Mouse (Mus musculus) spleen, embryonic (tissue): Measurements from ENCODE around the gene Cpox.

ENCODE experiments used
- CTCF ChIA-PET: fragments of 350-600 bp; sonication (Branson Sonifier 250); formaldehyde crosslinking; loops from one replicate; lab custom pipeline; 2022; lab: Charles Lee

The Cpox gene

DNA sequence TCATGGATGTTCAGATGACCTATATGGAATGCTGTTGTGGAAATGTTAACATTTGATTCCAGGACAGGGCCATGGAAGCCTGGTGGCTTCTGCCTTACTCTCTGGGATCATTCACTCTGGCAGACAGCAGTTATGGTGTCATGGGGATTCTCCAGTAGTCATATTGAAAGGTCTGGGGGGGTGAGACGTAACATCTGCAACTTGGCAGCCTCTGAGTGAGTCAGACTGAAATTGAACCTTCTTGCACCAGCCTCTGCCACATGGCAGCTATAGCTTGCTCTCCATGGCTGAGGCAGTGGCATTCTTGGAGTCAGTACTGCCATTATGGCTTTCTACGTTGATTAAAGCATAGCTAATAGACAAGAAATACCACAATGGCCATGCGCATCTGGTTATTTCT lies 26.7 kb downstream of the Cpox start:
- CTCF ChIA-PET, result no interaction called here

DNA sequence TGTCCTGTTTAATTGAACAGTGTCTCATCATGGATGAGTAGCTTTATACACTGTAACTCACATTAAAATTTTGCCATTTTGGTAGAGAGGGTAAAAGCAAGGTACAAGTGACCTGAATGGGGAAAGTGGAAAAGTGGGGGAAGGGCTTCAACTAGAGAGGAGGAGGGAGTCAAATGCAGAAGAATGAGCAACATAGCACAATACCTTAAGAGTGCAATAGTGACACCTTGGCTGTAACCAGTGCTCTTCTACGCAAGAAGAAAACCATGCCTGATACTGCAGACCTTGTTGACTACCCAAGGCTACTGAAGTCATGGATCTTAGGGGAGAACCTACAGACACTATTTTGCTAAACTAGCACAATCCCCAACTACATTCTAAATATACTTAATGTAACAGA lies 27.2 kb downstream of the Cpox start:
- CTCF ChIA-PET, result no interaction called here

DNA sequence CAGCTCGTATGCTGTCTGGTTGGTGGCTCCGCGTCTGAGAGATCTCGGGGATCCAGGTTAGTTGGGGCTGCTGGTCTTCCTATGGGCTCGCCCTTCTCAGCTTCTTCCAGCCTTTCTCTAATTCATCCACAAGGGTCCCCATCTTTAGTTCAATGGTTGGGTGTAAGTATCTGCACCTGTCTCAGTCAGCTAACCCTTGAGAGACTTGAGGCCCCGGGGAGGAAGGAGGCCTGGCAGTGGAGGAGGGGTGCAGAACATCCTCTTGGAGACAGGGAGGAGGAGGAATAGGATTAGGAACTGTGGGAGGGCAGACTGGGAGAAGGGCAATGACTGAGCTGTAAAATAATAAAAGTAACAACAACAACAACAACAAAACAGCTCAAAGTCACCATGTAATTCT lies 30.1 kb downstream of the Cpox start:
- CTCF ChIA-PET, result no interaction called here

DNA sequence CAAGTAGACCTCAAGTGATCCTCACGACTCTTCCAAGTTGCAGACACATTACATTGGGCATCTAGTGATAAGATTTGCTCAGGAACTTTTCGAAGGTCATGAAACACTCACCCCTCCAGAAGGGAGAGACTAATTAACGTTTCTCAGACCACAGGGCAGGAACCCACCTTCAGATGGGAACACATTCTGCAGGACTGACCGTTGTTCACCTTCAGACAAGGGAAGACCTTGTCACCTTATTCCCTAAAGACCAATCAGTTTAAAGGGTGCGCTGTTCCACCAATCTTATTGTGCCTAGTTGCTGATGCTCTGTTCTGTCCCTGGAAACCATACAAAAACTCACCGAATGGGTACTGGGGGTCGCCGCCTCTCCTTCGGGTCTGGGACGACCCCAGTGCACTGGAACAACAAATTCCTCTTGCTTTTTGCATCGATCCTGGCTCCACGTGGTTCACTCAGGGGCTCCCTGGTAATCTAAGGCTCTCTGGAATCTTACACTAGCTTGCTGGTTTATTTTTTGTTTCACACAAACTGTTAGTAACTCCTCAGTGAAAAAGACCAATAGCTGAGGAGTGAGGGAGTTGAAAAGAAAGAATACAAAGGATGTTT lies 30.8 kb downstream of the Cpox start:
- CTCF ChIA-PET, result no interaction called here

DNA sequence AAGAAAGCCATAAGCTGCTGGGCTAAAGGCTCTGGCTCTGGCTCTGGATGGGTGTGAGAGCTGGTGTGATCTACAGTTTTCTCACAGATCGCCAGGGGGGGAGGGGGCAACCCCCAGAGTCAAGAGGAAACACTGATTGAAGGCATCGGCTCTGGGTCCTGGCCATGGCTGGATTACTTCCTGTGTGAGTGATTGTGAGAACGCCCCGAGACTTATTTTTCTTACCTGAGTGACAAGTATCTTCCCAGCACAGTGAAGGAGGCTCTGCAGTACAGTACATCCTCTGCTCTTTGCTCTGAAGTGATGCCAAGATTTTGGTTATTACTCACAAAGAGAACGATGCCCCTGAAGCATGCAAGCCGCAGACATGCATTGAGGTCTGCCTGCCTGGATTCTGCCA lies 31.7 kb downstream of the Cpox start:
- CTCF ChIA-PET, result no interaction called here

DNA sequence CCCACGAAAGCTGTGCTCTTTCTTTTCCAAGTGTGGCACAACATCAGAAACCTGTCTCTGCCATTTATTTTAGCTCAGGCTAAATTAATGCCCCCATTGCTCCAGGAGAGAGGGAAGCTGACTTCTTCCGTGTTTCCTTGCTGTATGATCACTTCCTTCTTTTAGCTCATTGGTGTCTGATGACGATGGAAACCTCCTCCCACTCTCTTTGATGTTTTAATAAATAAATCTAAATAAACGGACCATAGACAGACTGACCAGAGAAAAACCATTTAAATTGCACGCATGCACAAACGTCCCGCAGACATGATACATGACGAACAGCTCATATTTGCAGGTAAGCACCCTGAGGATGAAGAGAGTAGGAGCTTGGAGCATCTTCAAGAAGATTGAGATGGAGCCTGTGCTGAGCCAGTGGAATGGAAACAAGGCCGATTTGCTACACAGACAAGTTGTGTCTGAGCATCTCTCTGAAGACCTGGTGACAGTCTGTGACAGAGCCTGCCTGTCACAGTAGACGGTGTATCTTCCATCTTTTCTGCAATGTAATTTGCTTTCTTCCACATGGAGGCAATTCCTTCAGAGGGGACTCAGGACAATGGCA lies 32.3 kb downstream of the Cpox start:
- CTCF ChIA-PET, result no interaction called here

DNA sequence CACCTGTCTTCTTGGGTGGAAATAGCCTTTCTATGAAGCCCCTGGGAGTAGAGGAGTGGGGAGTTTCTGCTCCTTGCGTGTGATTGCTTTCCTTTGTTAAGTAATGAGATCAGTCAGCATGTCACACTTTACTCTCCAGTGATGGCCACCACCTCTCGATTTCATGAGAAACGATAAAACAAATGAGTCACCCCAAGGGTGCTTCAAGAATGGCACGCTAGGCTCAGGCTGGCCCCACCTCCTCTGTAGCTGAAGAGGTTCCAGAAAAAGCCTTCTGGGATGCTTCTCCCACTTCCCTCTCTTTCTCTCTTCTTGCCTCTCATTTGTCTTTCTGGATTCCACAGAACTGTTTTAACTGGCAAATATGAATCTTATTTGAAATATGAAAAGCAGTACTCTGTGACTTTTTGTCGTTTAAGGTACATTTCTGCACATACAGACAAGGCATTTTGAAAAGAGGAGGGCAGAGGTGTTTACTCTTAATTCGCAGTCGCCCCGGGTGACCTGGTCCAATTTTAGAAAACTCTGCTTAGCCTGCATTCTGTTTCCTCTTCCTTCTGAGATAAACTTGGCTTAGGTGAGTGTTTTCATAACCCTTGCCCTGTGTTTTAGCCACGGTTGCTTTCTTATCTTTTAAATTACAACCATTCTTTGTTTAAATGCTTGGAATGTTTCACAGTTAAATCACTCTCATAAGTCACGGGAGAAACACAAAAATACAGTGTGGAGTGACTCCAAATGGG lies 33.5 kb downstream of the Cpox start:
- CTCF ChIA-PET, result no interaction called here

DNA sequence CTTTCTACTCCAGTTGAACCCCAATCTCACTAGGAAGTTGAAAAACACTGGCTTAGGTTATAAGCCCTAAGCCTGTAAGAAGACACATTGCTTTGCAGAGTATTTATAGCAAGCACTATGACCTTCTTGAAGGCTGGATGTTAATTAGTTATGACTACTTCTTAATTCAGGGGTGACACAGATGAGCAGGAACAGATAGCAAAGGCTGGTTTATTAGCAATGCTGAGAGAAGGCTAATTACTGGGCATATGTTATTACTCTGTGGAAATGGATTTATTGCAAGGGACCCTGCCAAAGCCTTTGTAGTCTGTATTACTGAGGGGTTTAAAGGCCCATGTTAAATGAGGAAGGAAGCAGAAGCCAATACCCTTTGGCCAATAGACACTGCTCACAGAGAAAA lies 34.9 kb downstream of the Cpox start:
- CTCF ChIA-PET, result no interaction called here

DNA sequence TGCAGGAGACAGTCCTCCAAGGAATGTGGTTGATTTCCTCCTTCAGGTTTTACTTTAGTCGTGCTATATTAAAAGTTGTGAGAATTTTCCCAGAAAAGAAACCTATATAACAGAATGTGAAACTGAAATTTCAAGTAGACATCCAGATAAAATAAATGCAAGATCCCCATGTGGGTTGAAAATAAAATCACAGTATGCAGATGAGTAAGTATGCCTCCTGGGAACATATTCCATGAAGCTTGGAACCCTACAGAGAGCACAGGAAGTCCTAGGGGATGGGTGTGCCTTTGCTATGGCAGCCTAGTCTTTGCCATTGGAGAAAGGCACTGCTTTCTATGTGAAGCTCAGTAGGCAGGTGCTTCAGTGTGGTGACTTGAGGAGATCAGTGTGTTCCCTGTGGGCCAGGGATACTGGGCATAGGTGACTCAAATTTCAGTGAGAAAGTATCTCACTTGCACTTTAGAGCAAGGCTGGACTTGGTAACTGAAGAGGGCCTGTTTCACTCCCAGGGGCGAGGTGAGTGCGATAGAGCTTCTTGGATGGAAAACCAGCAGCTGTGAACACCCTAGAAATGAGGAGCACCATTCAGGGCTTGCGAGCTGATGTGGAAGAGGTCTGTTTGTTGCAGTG lies 37.3 kb downstream of the Cpox start:
- CTCF ChIA-PET, result no interaction called here

DNA sequence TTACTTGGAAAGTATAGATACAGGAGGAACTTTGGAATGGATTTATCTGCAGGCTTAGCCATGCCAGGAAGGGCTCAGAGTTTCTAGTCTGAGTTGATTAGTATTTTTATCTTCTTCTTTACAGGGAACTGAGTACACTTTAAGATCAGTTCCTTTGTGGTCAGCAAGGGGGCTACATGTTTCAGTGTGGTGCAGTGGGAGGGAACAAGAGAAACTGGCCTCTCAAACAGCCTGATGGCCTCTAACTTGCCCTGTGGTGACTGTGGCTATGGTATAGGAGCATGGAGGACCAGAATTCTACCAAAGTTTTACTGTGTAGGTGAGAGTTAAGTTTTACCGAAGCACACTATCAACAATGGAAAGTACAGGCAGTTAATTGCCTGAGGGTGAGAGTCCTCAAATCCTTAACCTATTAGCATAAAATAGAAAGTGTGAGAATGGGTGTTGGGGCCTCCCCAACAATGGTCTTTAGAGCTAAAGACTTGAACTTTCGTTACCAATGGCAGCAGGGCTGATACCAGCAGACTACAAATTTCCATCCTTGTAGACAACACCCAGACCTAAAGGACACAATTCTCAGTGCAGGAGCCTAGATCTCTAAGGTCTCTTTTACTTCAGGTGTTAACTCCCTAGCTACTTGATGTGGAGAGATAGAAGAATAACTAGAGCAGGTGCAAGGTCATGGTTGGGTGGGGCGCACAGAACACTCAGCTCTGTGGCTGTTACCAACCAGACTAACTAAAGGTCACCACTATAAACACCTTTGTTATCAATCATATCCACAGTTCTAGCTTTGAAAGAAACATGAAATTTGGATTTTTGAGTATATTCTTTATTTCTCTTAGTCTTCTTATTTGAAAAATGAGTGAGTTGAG lies 38.7 kb downstream of the Cpox start:
- CTCF ChIA-PET, result no interaction called here

DNA sequence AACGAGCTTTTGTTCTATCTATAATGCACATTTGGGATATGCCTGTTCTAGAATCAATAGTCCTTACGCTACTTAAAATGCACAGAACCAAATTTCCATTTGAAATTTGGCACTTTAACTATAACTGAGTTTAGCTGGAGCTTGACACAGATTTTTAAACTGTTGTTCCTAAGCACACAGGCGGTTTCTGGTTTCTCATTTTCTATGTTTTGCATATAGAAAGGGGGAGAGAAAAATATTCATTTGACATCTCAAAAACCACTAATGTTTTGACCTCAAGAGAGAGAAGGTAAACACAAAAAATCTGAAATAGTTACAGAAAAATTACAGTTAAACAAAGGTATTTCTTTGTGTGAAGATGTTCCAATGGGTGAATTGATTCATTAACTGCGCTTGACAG lies 39.4 kb downstream of the Cpox start:
- CTCF ChIA-PET, result no interaction called here

DNA sequence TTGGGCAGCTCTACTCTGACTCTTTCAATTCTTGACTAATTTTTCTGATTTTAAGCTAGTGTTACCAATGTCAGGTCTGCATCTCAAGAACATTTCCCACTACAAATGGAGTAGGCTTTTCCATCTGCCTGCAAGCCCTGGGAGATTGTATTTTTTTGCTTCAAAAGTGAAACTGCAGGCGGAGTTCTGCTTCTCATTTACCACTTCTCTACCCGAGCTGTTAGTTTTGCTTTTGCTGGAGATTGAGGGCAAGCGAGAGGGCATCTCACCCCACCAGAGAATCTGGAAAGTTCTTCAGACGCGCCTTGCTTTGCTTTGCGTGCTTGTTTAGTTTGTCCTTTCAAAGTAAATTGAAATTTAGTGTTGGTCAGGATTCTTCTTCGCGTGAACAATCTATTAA lies 42.1 kb downstream of the Cpox start:
- CTCF ChIA-PET, result no interaction called here

DNA sequence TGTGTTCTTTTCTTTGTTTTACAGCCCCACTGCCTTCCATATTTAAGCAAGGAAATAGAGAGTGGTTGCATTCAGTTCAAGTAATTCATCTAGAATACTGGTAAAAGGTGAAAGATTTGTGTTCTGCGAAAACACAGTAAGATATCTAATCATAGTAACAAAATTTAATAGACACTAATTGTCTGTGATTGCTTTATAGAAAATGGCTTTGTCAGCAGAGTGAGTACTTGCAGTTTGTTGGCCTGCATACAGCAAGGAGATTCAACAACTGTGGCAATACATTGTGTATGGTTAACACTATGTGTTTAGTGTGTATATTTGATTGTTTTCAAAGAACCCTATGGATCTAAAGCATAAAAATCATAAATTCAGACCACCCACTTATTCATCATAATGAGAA lies 43.0 kb downstream of the Cpox start:
- CTCF ChIA-PET, result no interaction called here

DNA sequence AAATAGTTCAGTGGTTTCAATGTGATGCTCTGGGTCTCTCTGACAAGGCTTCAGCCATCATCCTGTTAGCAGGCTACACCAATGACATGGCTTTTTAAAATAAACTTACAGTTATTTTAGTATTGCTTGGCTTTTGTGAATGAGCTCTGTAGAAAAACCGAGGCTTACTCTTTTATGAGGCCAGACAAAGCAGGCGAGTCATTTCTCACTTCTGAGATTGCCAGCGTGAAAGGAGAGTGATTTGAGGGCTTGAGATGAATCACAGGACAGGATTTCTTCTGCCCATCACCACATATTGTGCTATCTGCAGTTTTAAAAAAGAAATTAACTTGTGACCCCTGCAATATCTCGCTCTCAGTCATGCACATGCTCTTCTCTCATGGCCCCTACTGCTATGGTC lies 44.9 kb downstream of the Cpox start:
- CTCF ChIA-PET, result interaction anchor here (0.6 kb wide), 1 partner anchor 30 kb away, joined by 9 read pairs; no protein-coding TSS in a partner anchor

DNA sequence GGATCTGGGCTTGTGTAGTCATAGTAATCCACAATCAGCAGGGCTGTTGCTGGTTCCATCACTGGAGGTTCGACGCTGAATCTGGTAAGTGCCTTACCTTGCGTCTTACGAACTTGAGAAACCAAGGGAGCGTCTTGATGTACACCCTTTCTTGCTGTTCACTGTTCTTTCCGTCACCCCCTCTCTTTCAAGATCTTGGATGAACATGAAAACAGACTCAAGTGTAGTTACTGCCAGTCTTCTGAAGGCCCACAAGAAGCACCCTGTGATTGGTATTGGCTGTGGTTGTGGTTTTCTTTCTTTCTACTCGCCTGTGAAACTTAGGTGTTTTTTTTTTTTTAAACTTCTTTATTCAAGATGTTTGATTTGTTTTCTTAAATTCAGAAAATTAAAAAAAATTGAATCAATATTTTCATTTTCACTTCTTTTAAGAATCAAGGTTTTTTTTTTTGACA lies 48.6 kb downstream of the Cpox start, which contains the start of gene Gpr15:
TSS of gene Gpr15 (minus strand) at position 405 of the 455 bp plus-strand sequence.
- CTCF ChIA-PET, result no interaction called here

DNA sequence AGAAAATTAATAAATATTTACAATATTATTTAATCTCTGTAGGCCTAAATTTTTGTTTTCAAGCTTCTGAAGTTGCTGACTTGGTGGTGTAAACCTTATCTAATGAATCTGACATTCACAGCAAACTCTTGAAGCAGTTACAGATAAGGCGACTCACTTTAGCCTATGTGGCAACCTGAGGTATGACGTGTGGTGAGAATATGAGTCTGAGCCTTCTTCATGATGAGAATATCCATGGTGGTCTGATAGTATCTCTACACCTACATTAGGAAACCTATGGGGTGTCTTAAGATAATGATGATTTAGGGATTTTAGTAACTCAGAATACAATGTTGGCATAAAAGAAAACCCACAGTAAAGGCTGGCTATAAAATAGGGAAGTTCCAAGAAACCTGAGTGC lies 52.2 kb downstream of the Cpox start:
- CTCF ChIA-PET, result no interaction called here

DNA sequence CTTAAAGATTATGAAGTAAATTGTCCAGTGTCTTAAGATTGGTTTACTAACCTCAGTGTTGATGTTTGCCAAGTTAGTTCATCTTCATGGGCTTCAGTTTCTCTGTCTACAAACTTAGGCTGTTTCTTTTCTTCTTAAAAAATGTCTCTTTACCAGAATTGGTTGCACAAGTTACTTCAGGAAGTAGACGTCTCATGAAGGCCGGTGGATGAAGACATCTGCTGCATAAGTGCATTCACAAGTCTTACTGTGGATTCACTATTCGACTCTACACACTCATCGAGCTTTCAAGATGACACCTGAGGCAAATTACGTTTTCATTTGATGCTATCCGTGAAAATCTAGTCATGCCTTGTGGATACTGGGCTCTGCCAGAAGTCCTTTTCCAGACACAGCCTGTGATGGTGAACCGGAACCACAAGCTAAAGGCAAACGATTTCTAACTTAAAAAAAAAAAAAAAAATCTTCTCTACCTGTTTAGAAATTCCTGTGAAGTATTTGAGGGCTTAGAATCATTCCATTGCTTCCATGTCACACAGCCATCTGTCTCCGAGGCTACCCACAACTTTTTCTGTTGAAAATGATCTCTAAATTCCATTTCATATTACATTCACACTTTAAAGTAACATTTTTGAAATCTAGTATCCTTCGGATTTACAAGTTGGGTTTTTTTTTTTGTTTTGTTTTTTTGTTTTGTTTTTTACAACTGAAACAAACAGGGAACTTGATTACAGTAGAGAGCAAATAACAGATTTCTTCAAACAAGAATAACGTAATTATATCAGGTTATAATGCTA lies 56.8 kb downstream of the Cpox start:
- CTCF ChIA-PET, result no interaction called here

DNA sequence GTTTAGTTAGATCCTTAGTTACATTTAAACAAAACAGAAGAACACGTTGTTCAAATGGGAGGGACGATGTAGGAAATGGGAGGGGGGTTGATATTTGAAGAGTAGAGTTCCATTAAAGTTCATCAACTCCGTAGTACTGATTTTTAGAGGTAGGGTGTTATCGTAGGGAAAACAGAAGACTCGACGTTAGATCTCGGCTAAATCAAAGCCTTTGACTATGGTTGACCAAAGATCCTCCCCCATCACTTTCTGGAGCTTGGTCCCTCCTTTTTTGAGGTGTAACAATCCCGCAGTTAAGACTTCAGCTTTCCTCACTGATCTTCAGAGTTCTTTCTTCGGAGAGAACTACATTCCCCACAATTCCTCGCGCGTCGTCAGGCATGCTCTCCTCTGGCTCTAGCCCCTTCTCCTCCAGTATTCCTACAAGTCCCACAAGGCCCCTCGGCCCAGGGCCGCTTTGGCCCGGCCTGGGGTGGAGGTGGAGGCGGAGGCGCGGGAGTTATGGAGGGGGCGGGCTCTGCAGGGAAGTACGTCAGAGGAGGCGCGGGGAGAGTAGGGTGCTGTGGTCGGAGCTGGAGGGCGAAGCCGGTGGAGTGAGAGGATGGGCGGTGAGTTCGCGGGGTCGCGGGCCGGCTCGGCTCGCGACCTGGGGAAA lies 57.5 kb downstream of the Cpox start, which contains the start of gene Cldnd1:
TSS of gene Cldnd1 (plus strand) at position 434 of the 655 bp plus-strand sequence.
- CTCF ChIA-PET, result no interaction called here

DNA sequence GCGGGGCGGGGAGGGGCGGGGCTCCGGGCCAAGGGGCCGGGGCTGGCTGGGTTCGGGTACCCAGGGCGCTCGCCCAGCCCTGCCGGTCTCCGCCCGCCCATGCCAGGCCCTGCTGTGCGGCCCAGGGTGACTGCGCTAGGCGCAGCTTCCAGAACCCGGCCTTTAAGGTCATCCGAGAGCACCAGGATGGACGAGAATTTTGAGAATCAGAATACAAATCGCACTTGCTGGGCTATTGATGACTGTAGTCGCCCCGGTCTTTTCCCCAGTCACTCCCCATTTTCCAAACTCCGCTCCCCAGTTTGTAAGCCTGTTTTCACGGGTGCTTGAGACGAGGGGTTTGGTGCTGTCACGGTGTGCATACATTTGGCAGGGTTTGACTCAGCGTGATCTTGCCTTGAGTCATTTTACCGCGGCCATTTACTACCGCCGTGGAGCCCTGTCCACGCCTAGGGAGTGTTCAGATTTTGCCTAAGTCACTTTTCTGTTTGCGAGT lies 58.1 kb downstream of the Cpox start:
- CTCF ChIA-PET, result no interaction called here

DNA sequence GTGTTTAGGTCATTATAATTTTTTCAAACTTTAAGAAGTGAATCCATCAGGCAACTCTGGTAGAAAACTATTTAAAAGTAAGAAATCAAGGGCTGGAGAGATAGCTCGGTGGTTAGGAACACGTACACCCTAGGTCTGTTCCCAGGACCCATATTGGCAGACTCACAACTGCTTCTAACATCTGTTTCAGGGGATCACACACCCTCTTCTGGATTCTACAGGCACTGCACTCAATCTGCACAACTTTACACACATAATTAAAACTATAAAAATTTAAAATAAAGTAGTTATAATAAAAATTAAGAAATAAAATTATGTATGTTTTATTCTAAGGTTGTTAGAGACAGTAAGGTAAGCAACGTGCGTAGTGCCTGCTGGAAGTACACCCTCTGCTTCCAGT lies 68.1 kb downstream of the Cpox start:
- CTCF ChIA-PET, result no interaction called here
